Mouse (Mus musculus) left cerebral cortex, adult 8-10 months (tissue): ENCODE measurements around the gene Whrn. TPM values are rescaled to one million over a fixed set of nuclear protein-coding genes. Genes with fewer than 3 reads are reported as not detected.

Experiments used
- DNase-seq, 2 experiments: peaks; one replicate each; pipeline ENCODE4 v3.0.0; 2022; ENCODE audit warnings: low spot score in 2 of 2
- total RNA-seq, 4 experiments: library from RNA; stranded (reverse); gene quantifications; 2 replicates each; pipeline ENCODE4 v1.2.4; 2022

Gene Whrn
- total RNA-seq, 4 experiments from 2014 or later, result 35.8 to 45.1 (median 41.0) TPM

DNA sequence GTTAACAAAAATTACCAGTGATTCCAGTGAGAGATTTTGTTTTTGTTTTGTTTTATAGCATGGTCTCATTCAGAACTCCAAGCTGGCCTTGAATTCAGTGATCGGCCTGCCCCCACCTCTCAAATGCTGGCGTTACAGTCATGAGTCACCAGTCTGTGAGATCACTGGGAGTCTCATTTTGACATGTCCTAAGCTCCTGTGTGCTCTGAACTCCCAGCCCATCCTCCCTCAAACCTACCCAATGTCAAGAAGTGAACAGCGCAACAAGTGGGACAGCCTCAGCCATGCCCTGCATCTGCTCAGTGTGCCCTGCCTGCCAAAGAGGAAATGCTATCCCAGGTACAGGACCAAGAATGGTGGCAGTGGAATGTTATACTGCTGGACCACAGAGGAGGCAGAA lies 110.5 kb downstream of the Whrn start:
- no peak for DNase-seq

DNA sequence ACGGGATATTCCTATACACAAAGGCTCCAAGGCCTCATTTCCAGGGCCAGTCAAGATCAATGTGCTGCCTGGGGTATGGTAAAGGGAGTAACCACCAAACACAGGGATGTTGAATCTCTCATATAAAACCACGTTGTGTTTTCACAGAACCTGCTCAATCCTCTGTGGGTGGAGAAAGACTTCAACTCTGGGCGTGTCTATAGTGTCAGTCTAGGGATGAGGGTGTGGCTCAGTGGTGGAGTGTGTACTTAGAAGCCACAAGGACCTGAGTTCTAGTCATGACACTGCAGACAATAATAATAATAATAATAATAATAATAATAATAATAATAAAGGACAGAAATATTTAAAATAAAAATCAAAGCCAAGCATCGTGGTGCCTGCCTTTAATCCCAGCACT lies 111.5 kb downstream of the Whrn start:
- DNase-seq, result no peak

DNA sequence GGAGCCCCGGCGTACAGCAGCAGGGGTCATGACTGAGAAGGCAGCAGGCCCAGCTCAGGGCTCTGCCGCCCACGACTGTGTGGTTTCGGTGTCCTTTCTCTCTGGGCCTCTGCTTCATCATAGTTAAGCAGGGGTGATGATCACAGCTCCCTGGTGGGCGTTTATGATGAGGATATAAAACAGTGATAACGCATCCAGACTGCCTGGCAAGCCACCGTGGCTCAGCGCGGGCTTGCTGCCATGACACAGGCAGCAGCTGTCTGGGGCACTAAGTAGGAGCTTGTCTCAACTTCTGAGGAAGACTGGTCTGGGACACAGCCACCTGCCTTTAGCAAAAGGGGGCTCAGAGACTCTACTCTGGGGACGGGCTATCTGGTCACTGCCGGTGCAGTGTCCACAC lies 112.3 kb downstream of the Whrn start:
- no peak for DNase-seq

DNA sequence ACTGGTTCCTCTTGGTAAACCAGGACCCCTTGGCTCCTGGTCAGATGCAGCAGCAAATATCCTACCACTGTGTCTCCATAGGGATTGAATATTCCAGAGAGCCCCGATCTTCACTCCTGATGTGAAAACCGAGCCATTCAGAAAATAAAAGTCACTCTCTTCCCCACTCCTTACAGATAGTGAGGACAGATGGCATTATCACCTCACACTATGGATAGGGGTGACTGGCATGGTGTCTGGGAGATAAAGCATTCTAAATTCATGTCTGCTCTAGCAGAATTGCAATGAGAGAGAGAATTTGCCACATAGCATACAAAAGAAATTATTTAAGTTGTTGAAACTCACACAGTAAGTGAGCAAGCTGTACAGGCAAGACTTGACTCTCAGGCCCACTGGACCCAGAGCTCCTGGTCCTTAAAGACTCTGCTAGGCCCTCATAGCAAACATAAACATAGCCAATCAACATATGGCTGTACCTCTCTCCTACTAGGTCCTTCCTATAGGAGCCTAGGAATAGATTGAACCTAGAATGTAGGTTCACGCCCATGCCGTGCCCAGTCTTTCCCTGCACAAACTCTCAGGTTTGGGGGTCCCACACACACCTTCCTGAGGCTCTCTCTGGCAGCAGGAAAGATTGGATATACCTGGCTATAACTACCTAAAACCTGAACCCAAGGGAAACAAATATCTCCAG lies 113.0 kb downstream of the Whrn start:
- DNase-seq, result no peak

- DNase-seq, result no peak
Observed at GRCm38 (mm10) chr4:63377483-63377882, 118.3 kb downstream of the Whrn start.

GRCm38 (mm10) chr4:63375367-63375766 lies 120.4 kb downstream of the Whrn start:
- DNase-seq, result no peak

DNA sequence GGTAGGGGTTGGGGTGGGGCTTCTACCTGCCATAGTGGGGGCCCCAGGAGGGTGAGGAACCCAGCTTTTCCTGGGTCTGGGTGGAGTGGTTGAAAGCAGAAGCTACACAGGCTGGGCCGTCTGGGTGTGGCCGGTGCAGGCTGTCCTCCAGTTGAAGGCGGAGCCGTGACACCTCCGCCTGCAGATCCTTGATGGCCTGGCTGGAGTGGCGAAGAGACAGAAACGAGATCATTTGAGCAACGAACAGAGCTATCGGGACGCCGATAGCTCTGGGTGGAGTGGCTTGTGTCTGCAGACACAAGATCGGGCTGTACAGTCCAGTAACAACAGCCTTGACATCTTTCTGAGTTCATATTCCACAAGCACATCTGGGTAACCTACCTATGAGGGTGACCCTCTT lies 121.5 kb downstream of the Whrn start:
- no peak for DNase-seq

- no peak for DNase-seq
Observed at GRCm38 (mm10) chr4:63373404-63373803, 122.4 kb downstream of the Whrn start.

DNA sequence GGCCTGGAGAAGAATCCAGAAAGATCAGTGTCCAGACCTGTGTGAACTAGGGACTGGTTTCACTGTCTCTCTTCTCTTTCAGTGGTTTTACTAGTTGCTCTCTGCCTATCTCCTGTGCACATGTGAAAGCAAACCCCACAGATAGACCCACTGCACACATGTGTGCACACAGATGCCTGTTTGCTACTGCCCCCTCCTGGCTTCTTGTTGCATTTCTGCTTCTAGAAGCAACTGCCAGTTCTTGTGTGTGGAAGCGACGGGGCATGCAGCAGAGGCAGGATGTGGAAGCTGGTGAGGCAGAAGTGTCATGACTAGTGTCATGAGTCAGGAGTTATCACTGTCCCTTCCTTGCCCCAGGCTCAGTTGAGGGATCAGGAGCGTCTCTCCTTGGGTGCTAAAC lies 123.9 kb downstream of the Whrn start:
- no peak for DNase-seq

GRCm38 (mm10) chr4:63370897-63371296 lies 124.9 kb downstream of the Whrn start:
- no peak for DNase-seq

- peak; percentile 62 to 95 for DNase-seq
Observed at GRCm38 (mm10) chr4:63368577-63368976, 127.2 kb downstream of the Whrn start.

Other genes with a start within 250 kb of the Whrn start
- not detected for gene Orm1, start 151.4 kb downstream of the Whrn start, total RNA-seq
- not detected for gene Orm3, start 139.8 kb downstream of the Whrn start, total RNA-seq
- not detected for gene Orm2, start 133.5 kb downstream of the Whrn start, total RNA-seq
- gene Akna, start 92.6 kb downstream of the Whrn start, total RNA-seq, result 1 to 10 TPM; 3.6 to 5.3 (median 4.5) TPM
- 100 to 1,000 TPM; 131 to 157 (median 144) TPM for gene Atp6v1g1, start 48.8 kb upstream of the Whrn start, total RNA-seq
- gene Tmem268, start 62.8 kb upstream of the Whrn start, total RNA-seq, result 10 to 100 TPM; 11.2 to 16.2 (median 14.6) TPM
- not detected for gene Gm11213, start 109.3 kb upstream of the Whrn start, total RNA-seq
- gene Tex48, start 126.4 kb upstream of the Whrn start, total RNA-seq, result not detected
- not detected for gene Gm11214, start 167.4 kb upstream of the Whrn start, total RNA-seq
- under 1 TPM in 1 of 4 experiments, not detected in 3; 0.25 TPM for gene Tnfsf15, start 249.1 kb upstream of the Whrn start, total RNA-seq